Mouse (Mus musculus) colon, adult 2 months (tissue): ENCODE measurements around the gene Zfp706. TPM values are rescaled to one million over a fixed set of nuclear protein-coding genes. Genes with fewer than 3 reads are reported as not detected.

Experiments used
- polyA plus RNA-seq: library from polyadenylated mRNA; depleted of rRNA; stranded (reverse); fragments of >200 nt; gene quantifications from 2 replicates; pipeline ENCODE4 v1.2.3, GENCODE M21; 2012; rRNA removed

The Zfp706 gene
- polyA plus RNA-seq, result 38.6 and 42.0 TPM in 2 replicates

GRCm38 (mm10) chr15:37007233-37007958, at the start of gene Zfp706:
Zfp706 (minus strand) TSS chr15:37007773.

